Mouse (Mus musculus) spleen, adult 2 months (tissue): Measurements from ENCODE around the gene Susd6. TPM values are rescaled to one million over a fixed set of nuclear protein-coding genes. Genes with fewer than 3 reads are reported as not detected.

Experiments used
- DNase-seq, 2 experiments: peaks; one replicate each; pipeline versions ENCODE4 v3.0.0 to v3.0.0-alpha.2; 2012 to 2021; ENCODE audit warnings: low spot score in 2 of 2, low read depth in 1 of 2
- H3K27ac ChIP-seq: fragments of 200-500 bp; 2 replicates; pipeline ENCODE4 v1.5.1; 2012; ENCODE audit warnings: low read length, inconsistent platforms; ENCODE audit not compliant: insufficient read depth
- H3K27me3 ChIP-seq: fragments of 200-500 bp; 2 replicates; pipeline ENCODE4 v1.6.1; 2012; ENCODE audit warnings: mild to moderate bottlenecking, moderate library complexity, low read length, inconsistent platforms; ENCODE audit not compliant: control insufficient read depth, insufficient read depth
- H3K36me3 ChIP-seq: fragments of 200-500 bp; 2 replicates; pipeline ENCODE4 v1.6.1; 2012; ENCODE audit warnings: mild to moderate bottlenecking, low read length, inconsistent platforms; ENCODE audit not compliant: control insufficient read depth, insufficient read depth
- H3K4me1 ChIP-seq: fragments of 200-500 bp; 2 replicates; pipeline ENCODE4 v1.6.1; 2011; ENCODE audit warnings: inconsistent platforms; ENCODE audit not compliant: control insufficient read depth, insufficient read depth, insufficient read length
- H3K4me3 ChIP-seq: fragments of 200-500 bp; 2 replicates; pipeline ENCODE4 v1.5.1; 2011; ENCODE audit warnings: mild to moderate bottlenecking, inconsistent platforms; ENCODE audit not compliant: insufficient read depth, insufficient read length; ENCODE audit errors: extremely low read depth
- CTCF ChIP-seq: fragments of 200-500 bp; IDR thresholded peaks from 2 replicates; pipeline ENCODE4 v1.5.1; 2011; ENCODE audit warnings: mild to moderate bottlenecking, inconsistent platforms; ENCODE audit not compliant: insufficient read depth, insufficient read length, insufficient replicate concordance; ENCODE audit errors: extremely low read depth
- POLR2A ChIP-seq: fragments of 200-500 bp; IDR thresholded peaks from 2 replicates; pipeline ENCODE4 v1.6.1; 2011; ENCODE audit warnings: low read depth, low read length, inconsistent platforms
- WGBS: fragments of 180-500 bp; shearing (Covaris S2); methylation state at CpG from one replicate; pipeline ENCODE4 v1.1.7; 2018; 5-methylcytosine and 5-hydroxymethylcytosine counted together
- polyA plus RNA-seq: library from polyadenylated mRNA; depleted of rRNA; stranded (reverse); fragments of >200 nt; gene quantifications from 2 replicates; pipeline ENCODE4 v1.2.3, GENCODE M21; 2012; rRNA removed

Susd6 gene
- polyA plus RNA-seq, 1 experiment = 32.0 TPM

DNA sequence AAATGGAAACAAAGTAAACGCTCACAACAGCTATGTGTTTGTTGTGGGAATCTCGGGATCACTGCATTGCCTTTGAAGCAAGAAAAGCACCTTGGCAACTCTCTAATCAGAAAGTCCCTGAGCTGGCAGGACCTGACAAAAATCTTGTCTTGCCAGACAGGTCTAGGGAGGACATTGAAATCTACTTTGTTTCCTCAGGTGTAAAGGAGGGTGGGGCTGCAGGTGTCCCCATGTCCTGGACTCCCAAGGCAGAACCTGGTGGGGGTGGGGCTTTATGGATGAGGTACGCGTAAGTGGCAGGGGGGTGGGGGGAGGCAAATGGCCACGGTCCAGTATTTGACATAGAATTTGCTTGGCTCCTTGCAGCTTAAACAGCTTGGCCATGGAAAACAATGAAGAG is 133.3 kb downstream of the Susd6 start:
- no peak for DNase-seq
- TF ChIP-seq CTCF (no peak), POLR2A (no peak)
- H3K27ac ChIP-seq = no peak overlapping the region
- H3K4me1 ChIP-seq = no peaks in the 10 kb centered on the region
- peaks cover 2% of the 10 kb centered on the region; the same call in 1 of the 2 replicates for H3K27me3 ChIP-seq
- WGBS = 83% methylated on average over 5 of the region's 5 CpGs
- no peaks in the 10 kb centered on the region for H3K36me3 ChIP-seq
- H3K4me3 ChIP-seq = no peak overlapping the region

DNA sequence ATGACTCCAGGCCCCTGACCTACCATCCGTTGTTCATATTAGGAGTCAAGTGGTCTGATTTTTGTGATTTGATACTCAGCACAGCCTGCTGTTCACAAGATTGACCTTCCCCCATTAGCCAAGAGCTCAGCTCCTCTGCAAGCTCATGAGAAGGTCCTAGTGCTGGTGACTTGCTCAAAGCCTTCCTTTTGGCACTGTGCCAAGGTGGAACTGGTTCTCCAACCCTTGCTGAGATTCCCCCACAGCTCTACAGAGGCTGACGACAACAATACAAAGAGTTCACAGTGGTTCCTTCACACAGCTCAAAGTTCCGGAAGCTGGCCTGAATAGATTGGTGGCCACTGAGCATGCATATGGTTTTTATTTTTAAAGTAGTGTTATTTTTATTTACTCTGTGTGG is 133.9 kb downstream of the Susd6 start:
- Histone ChIP-seq H3K27me3 (peaks cover 2% of the 10 kb centered on the region; the same call in 1 of the 2 replicates), H3K36me3 (no peaks in the 10 kb centered on the region), H3K4me3 (no peak overlapping the region), H3K27ac (no peak overlapping the region), H3K4me1 (no peaks in the 10 kb centered on the region)
- WGBS = 69% methylated on average over 3 of the region's 3 CpGs
- no peak for DNase-seq
- TF ChIP-seq POLR2A (no peak), CTCF (no peak)

DNA sequence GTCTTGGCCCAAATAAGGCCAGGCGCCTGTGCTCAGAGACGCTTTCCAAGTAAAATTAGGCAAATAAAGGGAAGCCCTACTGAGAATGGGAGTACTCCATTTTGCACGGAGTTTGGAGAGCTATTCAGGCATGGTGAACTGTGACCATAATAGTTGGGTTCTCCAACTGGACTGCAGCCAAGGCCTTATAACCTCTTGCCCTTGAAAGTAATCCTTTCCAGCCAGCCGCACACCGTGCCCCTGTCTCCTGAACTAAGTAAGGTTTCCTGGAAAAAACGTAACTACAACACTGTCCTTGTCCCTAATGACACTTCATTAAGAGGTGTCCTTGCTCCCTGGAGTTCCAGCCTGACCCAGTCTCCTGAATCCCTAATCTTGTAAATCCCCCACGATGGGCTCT is 135.6 kb downstream of the Susd6 start:
- no peak overlapping the region for H3K27ac ChIP-seq
- 88% methylated on average over 7 of the region's 7 CpGs for WGBS
- H3K4me3 ChIP-seq = no peak overlapping the region
- no peak for DNase-seq
- no peaks in the 10 kb centered on the region for H3K36me3 ChIP-seq
- H3K27me3 ChIP-seq = peaks cover 2% of the 10 kb centered on the region; the same call in 1 of the 2 replicates
- no peaks in the 10 kb centered on the region for H3K4me1 ChIP-seq
- TF ChIP-seq POLR2A = no peak
- TF ChIP-seq CTCF = no peak

DNA sequence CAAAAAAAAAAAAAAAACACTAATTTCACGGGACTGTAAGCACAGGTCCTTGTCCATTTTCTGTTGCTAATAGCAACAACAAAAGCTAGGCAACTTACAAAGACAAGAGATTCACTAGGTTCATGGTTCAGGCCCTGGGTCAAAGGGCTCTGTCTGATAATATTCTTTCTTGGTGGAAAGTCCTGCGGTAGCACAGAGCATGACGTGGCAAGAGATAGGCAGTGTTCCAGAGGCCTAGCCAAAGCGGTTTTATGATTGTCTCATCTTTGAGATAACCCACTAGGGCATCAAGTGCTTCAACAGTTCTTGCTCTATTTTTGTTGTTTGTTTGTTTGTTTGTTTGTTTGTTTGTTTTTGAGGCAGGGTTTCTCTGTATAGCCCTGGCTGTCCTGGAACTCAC is 136.2 kb downstream of the Susd6 start:
- Histone ChIP-seq H3K4me3 (no peak overlapping the region), H3K27me3 (peaks cover 2% of the 10 kb centered on the region; the same call in 1 of the 2 replicates), H3K36me3 (no peaks in the 10 kb centered on the region), H3K4me1 (no peaks in the 10 kb centered on the region), H3K27ac (no peak overlapping the region)
- TF ChIP-seq POLR2A (no peak), CTCF (no peak)
- no peak for DNase-seq
- 87% methylated on average over 4 of the region's 4 CpGs for WGBS

DNA sequence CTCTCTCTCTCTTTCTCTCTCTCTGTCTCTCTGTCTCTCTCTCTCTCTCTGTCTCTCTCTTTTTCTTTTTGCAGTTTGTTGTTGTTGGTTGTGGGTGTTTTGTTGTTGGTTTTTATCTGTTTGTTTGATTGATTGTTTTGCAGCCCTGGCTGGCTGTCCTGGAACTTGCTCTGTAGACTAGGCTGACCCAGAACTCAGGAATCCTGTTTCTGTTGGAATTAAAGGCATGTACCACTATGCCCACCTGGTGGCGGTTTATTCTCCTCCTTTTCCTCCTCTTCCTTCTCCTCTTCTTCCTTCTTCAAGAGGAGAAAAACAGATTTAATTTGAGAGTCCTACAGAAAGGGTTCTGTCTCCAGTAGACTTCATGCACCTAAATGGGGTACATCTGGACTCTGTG is 137.2 kb downstream of the Susd6 start:
- TF ChIP-seq CTCF (no peak), POLR2A (no peak)
- Histone ChIP-seq H3K4me1 (no peaks in the 10 kb centered on the region), H3K27ac (no peak overlapping the region), H3K4me3 (no peak overlapping the region), H3K36me3 (no peaks in the 10 kb centered on the region), H3K27me3 (peaks cover 2% of the 10 kb centered on the region; the same call in 1 of the 2 replicates)
- no peak for DNase-seq
- 90% methylated on average over 1 of the region's 1 CpGs for WGBS

DNA sequence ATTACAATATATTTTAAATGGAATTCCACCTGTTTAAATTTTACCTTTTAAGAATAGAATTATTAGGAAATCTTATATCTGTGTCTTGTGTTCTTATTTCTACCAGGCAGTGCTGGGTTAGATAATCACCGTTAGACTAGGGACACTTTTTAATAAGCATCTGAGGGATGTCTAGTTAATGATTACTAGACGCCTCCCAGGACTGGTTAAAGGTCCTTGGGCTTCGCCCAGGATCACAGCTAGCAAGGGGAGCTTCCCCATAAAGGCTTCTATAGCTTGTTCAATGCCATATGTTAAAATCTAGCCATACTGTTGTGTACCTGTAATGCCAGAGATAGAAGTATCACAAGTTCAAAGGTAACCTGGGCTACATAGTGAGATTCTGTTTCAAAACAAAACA is 138.6 kb downstream of the Susd6 start:
- Histone ChIP-seq H3K27ac (no peak overlapping the region), H3K36me3 (no peaks in the 10 kb centered on the region), H3K4me3 (no peak overlapping the region), H3K27me3 (no peaks in the 10 kb centered on the region), H3K4me1 (no peaks in the 10 kb centered on the region)
- TF ChIP-seq CTCF = no peak
- TF ChIP-seq POLR2A = no peak
- WGBS = 85% methylated on average over 3 of the region's 3 CpGs
- no peak for DNase-seq

DNA sequence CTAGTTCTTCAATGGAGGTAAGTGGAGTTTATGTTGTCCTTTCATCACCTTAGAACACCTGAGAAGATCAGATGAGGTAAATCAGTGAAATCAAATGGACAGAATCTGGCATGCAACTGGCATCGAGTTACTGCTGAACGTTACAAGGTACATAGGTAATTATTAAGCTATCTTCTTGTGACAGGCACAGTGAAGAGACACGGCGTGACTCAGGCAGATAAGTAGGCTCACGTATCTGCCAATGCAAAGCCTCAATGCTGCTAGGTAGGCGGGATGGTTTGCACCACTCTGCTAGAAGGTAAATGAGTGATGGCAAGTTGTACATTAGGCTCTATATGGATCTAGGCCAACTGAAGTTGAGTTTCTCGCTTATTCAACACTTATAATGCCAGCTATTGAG is 139.8 kb downstream of the Susd6 start:
- Histone ChIP-seq H3K27ac (no peak overlapping the region), H3K4me3 (no peak overlapping the region), H3K4me1 (no peaks in the 10 kb centered on the region), H3K27me3 (no peaks in the 10 kb centered on the region), H3K36me3 (no peaks in the 10 kb centered on the region)
- no peak for DNase-seq
- WGBS = 85% methylated on average over 7 of the region's 7 CpGs
- TF ChIP-seq CTCF = no peak
- no peak for TF ChIP-seq POLR2A

Other genes with a start within 250 kb of the Susd6 start
- 24.5 and 25.7 TPM in 2 replicates for gene Slc39a9, start 146.6 kb upstream of the Susd6 start, polyA plus RNA-seq
- gene Erh, start 146.2 kb upstream of the Susd6 start, polyA plus RNA-seq = 14.4 and 19.4 TPM in 2 replicates
- 0.04 and 0.06 TPM in 2 replicates for gene Plekhd1, start 97.9 kb upstream of the Susd6 start, polyA plus RNA-seq
- not detected in 2 replicates for gene Ccdc177, start 29.8 kb upstream of the Susd6 start, polyA plus RNA-seq
- 256 and 270 TPM in 2 replicates for gene Srsf5, start 155.0 kb downstream of the Susd6 start, polyA plus RNA-seq
- not detected in 2 replicates for gene Slc10a1, start 178.2 kb downstream of the Susd6 start, polyA plus RNA-seq
- 0.51 and 0.79 TPM in 2 replicates for gene Smoc1, start 236.3 kb downstream of the Susd6 start, polyA plus RNA-seq